Mouse (Mus musculus) v-Abl transformed pro-B cells (cell line): ENCODE results near the gene Gm21477.
"Not testable (repeated sequence)": the region's sequence is repeated elsewhere in the genome, so short reads cannot be mapped to it uniquely, and the experiment has no call there.

Source experiments
- in situ Hi-C, 2 experiments: fragments of 400-800 bp; cut with MboI; formaldehyde crosslinking; loops; one replicate each; pipeline ENCODE4 v1.15.1; 2025; ENCODE audit not compliant: unreplicated experiment in 2 of 2

Gm21477 gene

DNA sequence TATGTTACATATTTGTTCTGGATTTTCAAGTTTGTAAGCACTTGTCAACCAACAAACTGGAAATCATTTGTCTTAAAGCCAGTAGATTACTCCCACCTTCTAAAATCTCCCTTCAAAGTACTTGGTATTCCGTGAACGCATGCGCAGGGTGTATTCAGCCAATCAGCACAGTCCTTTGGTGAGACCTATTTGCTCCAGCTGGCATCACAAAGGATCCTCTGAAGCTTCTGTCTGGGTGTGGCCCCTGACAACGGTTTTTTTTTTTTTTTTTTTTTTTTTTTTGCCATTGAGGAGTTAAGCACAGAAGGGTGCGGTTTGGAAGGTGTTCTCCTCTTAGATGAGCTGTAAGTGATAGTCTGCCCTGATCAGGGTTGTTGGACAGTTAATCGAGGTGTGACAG, at the start of gene Gm21477:
Gm21477 (plus strand) TSS at position 301 of the 400 bp plus-strand sequence.
- in situ Hi-C loops = not testable (repeated sequence)
